Comparison of ENCODE assay signal across 11 mouse cellular contexts in genomic region chr3:60926024-60926547, GRCm38 (mm10).
"Had no signal": no experiment of that assay in that cellular context is flagged by ENCODE, and none has a peak within 500 bp of the region (broad histone marks: within the 10 kb centered on the region; RNA-seq: fewer than 3 reads in every experiment).

No protein-coding gene starts in this region.

- H3K9ac ChIP-seq: limb, embryonic 15.5 days; lung, embryonic 14.5 days; midbrain, embryonic 13.5 days; neural tube, embryonic 15.5 days had no signal

- H3K27me3 ChIP-seq: limb, embryonic 15.5 days; midbrain, embryonic 13.5 days; neural tube, embryonic 15.5 days had no signal

- DNase-seq: kidney, adult 8-10 months; kidney, postnatal 25 days; layer of hippocampus, postnatal 36 days; lung, embryonic 14.5 days; lung, postnatal 10 days; right cerebral cortex, adult 18-20 months; right cerebral cortex, postnatal 25 days had no signal

- H3K9me3 ChIP-seq: limb, embryonic 15.5 days; midbrain, embryonic 13.5 days; neural tube, embryonic 15.5 days had no signal

- H3K4me3 ChIP-seq: limb, embryonic 15.5 days; midbrain, embryonic 13.5 days; neural tube, embryonic 15.5 days had no signal

- H3K4me1 ChIP-seq: limb, embryonic 15.5 days; midbrain, embryonic 13.5 days; neural tube, embryonic 15.5 days had no signal

- H3K4me2 ChIP-seq: limb, embryonic 15.5 days; lung, embryonic 14.5 days; midbrain, embryonic 13.5 days; neural tube, embryonic 15.5 days had no signal

- H3K27ac ChIP-seq: limb, embryonic 15.5 days; macrophage; midbrain, embryonic 13.5 days; neural tube, embryonic 15.5 days had no signal

- ATAC-seq: midbrain, embryonic 13.5 days had no signal

- H3K36me3 ChIP-seq: limb, embryonic 15.5 days; midbrain, embryonic 13.5 days; neural tube, embryonic 15.5 days had no signal
